Mouse (Mus musculus): ENCODE measurements around the gene Fabp6. TPM values are rescaled to one million over a fixed set of nuclear protein-coding genes. Genes with fewer than 3 reads are reported as not detected.

Gene Fabp6
- polyA plus RNA-seq, 1 experiment = not detected

DNA sequence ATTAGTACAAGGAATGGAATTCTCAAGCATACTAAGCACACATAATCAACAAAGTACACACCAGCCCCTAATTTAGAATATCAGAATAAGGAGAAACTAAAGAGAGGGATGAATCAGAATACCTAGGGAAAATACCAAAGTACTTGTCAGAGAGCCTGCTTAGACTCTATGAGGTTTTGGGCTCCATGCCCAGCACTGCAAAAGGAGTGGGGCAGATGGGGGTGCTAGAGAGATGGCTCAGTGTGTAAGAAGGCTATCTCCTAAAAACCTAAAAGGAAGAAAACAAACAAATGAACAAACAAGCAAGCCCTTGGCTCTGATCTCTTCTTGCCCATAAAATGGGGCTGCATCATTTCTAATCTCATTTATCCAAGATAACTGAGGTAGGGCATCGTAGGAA is 23.0 kb upstream of the Fabp6 start:
- no peak for TF ChIP-seq POLR2A (IDR thresholded peaks at IDR 0.05; ENCODE audit: borderline replicate concordance, extremely low read depth, insufficient read depth, insufficient read length, poor library complexity, severe bottlenecking)
- no peak for TF ChIP-seq CTCF (IDR thresholded peaks at IDR 0.05; ENCODE audit: borderline replicate concordance, extremely low read depth, insufficient read depth, insufficient read length)
- DNase-seq (ENCODE audit: low read depth) = peak; percentile 50

DNA sequence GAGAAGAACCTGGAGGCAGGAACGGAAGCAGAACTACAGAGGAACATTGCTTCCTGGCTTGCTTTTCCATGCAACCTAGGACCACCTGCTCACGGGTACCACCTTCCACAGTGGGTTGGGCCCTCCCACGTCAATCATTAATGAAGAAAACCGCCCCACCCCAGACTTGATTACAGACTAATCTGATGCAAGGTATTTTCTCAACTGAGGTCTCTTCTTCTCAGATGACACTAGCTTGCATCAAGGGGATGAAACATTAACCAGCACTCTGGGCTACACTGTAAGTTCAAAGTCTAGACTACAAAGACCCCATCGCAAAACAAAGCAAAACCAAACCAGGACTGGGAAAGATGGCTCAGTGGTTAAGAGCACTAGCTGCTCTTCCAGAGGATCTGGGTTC is 20.4 kb upstream of the Fabp6 start:
- no peak for TF ChIP-seq POLR2A (IDR thresholded peaks at IDR 0.05; ENCODE audit: borderline replicate concordance, extremely low read depth, insufficient read depth, insufficient read length, poor library complexity, severe bottlenecking)
- no peak for TF ChIP-seq CTCF (IDR thresholded peaks at IDR 0.05; ENCODE audit: borderline replicate concordance, extremely low read depth, insufficient read depth, insufficient read length)
- DNase-seq (ENCODE audit: low read depth) = no peak

DNA sequence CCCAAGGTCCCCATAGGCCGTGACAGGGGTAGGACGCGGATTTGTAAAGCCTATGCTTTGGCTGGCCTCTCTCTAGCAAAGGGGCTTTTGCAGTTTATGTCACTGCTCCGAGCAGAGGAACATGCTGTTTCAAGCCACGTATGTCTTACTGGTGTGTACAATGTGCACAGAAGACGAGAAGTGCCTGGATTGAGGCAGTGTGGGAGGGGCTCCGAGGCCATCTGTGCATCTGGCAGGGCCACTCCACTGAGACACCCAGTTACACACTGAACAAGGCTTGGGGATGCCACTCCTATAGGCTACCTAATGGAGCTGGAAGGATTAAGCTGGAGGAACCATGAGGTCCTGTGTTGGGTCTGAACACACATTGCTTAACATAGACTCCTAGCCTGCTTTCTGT is 17.1 kb upstream of the Fabp6 start:
- DNase-seq (ENCODE audit: low read depth) = peak; percentile 64

DNA sequence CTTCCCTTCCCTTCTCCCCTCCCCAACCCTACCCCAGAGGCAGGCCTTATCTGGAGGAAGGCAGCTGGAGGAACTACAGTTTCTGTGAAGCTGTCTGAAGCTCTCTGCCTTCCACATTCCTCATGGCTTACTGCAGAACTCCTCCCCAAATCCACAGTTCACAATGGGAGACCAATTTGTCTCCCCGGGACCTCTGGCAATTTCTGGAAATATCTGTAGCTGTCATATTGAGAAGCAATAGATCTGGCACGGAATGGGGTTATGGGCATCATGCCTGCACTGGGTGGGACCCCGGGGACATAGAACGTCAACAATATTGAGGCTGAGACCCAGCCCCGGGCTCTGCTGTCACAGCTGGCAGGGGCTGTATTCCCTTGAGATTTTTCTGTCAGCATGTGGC is 16.6 kb upstream of the Fabp6 start:
- no peak for TF ChIP-seq POLR2A (IDR thresholded peaks at IDR 0.05; ENCODE audit: borderline replicate concordance, extremely low read depth, insufficient read depth, insufficient read length, poor library complexity, severe bottlenecking)
- TF ChIP-seq CTCF (IDR thresholded peaks at IDR 0.05; ENCODE audit: borderline replicate concordance, extremely low read depth, insufficient read depth, insufficient read length) = no peak
- DNase-seq (ENCODE audit: low read depth) = peak; percentile 43

More for the DNA sequence above, 17.1 kb upstream of the Fabp6 start:
- TF ChIP-seq CTCF (IDR thresholded peaks at IDR 0.05; ENCODE audit: borderline replicate concordance, extremely low read depth, insufficient read depth, insufficient read length) (no peak), POLR2A (IDR thresholded peaks at IDR 0.05; ENCODE audit: borderline replicate concordance, extremely low read depth, insufficient read depth, insufficient read length, poor library complexity, severe bottlenecking) (no peak)

DNA sequence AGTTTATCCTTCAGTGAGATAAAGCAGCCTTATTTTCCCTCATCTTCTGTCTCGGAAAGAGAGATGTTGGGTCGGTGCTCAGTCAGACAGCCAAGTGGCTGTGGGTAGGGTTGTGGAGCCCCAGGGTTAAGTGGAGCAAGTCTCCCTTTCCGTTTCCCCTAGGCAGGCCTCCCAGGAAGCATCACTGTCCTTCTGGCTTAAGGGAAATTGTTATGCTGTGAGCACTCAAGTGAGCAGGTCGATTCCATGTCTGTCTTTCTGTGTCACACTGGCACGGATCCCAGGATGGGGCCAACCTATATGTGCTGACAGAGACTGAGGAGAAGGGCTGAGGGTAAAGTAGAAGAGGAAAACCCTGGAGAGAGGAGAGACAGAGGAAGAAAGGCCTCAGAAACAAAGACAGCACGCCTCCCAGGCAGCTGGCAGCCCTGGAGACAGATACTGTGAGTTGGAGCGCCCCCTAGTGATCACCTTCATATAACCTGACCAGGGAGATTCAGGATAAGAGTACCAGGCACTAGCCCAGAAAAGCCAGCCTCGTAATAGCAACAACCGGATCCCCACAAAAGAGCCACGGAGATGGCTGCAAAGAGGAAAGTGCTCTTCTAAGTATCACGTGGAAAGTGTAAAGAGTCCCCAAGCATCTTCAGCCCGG is 11.6 kb upstream of the Fabp6 start:
- TF ChIP-seq CTCF (IDR thresholded peaks at IDR 0.05; ENCODE audit: borderline replicate concordance, extremely low read depth, insufficient read depth, insufficient read length) = peak; percentile 92
- TF ChIP-seq POLR2A (IDR thresholded peaks at IDR 0.05; ENCODE audit: borderline replicate concordance, extremely low read depth, insufficient read depth, insufficient read length, poor library complexity, severe bottlenecking) = no peak
- DNase-seq (ENCODE audit: low read depth) = peak; percentile 94

DNA sequence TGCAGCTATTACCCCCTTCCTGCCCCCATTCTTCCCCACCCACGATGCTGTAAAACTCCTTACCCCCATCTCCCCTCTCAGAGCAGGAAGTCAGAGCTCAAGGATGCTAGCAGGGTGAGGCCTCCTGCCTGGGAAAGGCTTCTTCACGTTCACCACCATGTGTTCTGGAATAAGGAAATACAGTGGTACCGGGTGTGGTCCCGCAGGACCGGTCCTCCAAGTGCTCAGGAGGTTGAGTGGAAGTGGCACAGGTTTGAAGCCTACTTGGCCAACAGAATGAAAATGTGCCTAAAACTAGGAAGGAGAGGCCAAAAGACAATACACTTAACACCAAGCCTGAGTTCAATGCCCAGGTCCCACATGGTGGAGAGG is 9.3 kb upstream of the Fabp6 start:
- no peak for DNase-seq (ENCODE audit: low read depth)
- TF ChIP-seq CTCF (IDR thresholded peaks at IDR 0.05; ENCODE audit: borderline replicate concordance, extremely low read depth, insufficient read depth, insufficient read length) (no peak), POLR2A (IDR thresholded peaks at IDR 0.05; ENCODE audit: borderline replicate concordance, extremely low read depth, insufficient read depth, insufficient read length, poor library complexity, severe bottlenecking) (no peak)

DNA sequence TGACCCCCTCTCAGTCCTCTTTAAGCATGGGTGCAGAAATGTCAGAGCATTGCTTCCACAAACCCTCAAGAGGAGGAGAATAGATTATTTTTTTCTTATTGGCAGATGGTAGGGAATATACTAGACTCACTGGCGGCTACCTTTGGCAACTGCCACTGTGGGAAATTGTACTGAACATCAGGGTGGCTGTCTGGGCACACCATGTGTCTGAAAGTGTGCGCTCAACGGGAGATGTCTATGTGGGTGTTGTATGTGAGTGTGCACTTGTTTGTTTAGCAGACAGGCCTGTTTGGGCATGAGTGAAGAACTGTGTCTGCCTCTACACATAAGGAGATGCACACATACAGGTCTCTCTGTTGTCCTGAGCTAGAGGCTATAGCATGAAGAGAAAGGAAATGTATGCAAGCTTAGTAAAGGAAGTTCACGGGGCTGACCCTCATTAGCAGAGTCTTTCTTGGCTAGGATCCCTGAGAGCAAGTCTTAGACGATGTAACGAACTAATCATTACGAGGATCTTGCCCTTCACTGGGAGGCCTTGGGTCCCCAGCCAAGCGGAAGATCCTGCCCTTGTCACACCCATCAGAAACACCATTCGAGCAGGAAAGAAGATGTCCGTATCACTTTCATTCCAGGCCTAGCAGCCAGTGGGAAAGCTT is 8.8 kb upstream of the Fabp6 start:
- no peak for TF ChIP-seq CTCF (IDR thresholded peaks at IDR 0.05; ENCODE audit: borderline replicate concordance, extremely low read depth, insufficient read depth, insufficient read length)
- TF ChIP-seq POLR2A (IDR thresholded peaks at IDR 0.05; ENCODE audit: borderline replicate concordance, extremely low read depth, insufficient read depth, insufficient read length, poor library complexity, severe bottlenecking) = no peak
- DNase-seq (ENCODE audit: low read depth) = peak; percentile 48

DNA sequence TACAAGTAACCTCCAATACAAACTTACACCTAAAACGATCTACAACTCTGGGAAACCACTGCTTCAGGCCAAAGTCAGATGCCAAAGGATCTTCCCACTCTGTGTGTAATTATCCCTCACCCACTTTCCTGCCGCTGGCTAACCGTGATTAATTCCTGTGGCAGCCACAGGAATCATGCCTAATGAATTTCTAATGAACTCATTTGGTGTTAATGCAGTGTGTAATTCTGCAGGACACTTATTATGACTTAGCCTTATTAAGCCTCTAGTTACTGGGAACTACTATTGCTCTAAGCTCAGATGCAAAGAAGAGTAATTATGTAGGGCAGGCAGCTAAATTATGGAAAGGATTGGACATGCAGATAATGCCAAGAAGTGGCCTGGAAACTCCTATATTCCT is 7.1 kb upstream of the Fabp6 start:
- peak; percentile 73 for DNase-seq (ENCODE audit: low read depth)
- TF ChIP-seq CTCF (IDR thresholded peaks at IDR 0.05; ENCODE audit: borderline replicate concordance, extremely low read depth, insufficient read depth, insufficient read length) (no peak), POLR2A (IDR thresholded peaks at IDR 0.05; ENCODE audit: borderline replicate concordance, extremely low read depth, insufficient read depth, insufficient read length, poor library complexity, severe bottlenecking) (no peak)

DNA sequence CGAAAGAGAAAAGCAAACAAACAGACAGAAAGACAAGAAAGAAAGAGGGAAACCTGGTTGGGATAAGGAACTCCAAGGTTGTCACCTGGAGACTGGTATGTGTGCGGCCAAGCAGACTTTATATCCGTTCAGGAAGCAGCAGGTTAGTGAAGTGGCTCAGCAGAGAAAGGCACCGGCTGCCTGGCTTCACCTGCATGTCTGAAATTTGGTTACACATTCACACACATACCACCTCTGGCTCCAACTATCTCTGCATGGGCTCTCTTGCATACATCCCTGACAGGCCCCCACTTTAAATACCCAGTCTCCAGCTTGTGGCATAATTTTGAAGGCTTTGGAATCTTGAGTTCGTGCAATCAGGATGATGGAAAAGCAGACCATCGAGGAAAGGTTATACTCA is 4.5 kb upstream of the Fabp6 start:
- TF ChIP-seq POLR2A (IDR thresholded peaks at IDR 0.05; ENCODE audit: borderline replicate concordance, extremely low read depth, insufficient read depth, insufficient read length, poor library complexity, severe bottlenecking) = no peak
- TF ChIP-seq CTCF (IDR thresholded peaks at IDR 0.05; ENCODE audit: borderline replicate concordance, extremely low read depth, insufficient read depth, insufficient read length) = no peak
- DNase-seq (ENCODE audit: low read depth) = no peak

DNA sequence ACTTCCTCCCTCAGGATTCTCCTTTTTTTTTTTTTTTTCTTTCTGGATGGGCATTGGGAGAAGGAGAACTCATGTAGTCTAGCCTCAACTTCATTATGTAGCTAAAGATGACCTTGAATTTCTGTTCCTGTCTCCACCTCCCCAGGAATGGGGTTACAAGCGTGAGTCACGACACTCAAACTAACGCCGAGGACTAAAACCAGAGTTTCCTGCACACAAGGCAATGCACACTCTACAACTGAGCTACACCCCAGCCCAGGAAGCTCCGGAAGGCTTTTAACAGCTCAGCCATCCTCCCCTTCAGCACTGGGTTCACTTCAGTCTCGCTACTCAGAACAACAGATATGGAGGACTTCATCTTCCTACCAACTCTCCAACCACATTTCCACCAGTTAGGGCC is 3.6 kb upstream of the Fabp6 start:
- DNase-seq (ENCODE audit: low read depth) = no peak
- TF ChIP-seq POLR2A (IDR thresholded peaks at IDR 0.05; ENCODE audit: borderline replicate concordance, extremely low read depth, insufficient read depth, insufficient read length, poor library complexity, severe bottlenecking) = no peak
- TF ChIP-seq CTCF (IDR thresholded peaks at IDR 0.05; ENCODE audit: borderline replicate concordance, extremely low read depth, insufficient read depth, insufficient read length) = no peak

DNA sequence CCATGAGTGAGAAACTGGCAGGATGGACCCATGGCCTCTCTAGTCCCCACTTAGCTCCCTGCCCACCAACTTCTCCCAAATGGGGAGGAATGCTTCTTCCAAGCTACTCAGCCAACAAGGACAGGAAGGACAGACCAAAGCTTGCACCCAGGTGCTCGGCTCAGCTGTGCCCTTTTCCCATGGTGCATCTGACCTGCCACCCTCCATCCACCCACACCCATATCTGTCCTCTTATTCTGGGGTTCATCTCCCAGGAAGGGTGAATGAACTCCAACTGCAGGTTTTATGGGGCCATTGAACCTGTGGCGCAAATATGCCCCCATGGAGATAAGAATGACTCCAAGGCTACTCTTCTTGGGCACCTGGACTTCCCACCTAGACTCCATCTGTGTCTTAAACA is 2.9 kb upstream of the Fabp6 start:
- TF ChIP-seq POLR2A (IDR thresholded peaks at IDR 0.05; ENCODE audit: borderline replicate concordance, extremely low read depth, insufficient read depth, insufficient read length, poor library complexity, severe bottlenecking) (no peak), CTCF (IDR thresholded peaks at IDR 0.05; ENCODE audit: borderline replicate concordance, extremely low read depth, insufficient read depth, insufficient read length) (no peak)
- no peak for DNase-seq (ENCODE audit: low read depth)

DNA sequence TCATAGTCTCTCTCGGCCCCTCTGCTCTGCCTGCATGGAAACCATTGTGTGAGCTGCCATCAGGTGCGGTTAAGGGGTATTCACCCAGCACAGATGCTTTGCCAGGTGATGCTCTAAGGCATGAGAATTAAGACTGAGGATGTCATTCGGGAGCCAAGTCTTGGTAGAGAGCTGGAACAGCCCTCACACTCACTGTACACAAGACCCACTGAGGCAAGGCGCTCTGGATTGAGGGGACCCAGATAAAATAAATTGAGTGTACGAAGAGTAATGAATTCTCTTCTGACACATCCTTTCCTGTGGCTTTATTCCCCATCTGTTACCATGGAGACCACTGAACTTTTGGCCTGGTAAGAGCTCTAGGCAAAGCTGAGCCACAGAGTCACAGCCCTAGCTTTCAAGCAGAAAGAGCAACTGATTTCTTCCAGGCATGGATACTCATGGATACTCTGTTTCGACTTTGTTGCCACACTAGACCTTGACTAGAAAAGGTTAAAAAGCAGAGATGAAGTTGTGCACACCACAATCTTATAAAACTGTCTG is 11.7 kb downstream of the Fabp6 start:
- peak; percentile 41 for DNase-seq (ENCODE audit: low read depth)
- TF ChIP-seq POLR2A (IDR thresholded peaks at IDR 0.05; ENCODE audit: borderline replicate concordance, extremely low read depth, insufficient read depth, insufficient read length, poor library complexity, severe bottlenecking) (no peak), CTCF (IDR thresholded peaks at IDR 0.05; ENCODE audit: borderline replicate concordance, extremely low read depth, insufficient read depth, insufficient read length) (no peak)
